Mouse (Mus musculus) G1E (cell line): ENCODE measurements around the gene Arl6ip4.

Experiments used
- CTCF ChIP-seq: IDR thresholded peaks from 2 replicates; pipeline ENCODE4 v1.5.1; 2012; ENCODE audit warnings: low read depth, low read length, inconsistent platforms, mixed read lengths
- GATA1 ChIP-seq: IDR thresholded peaks from 2 replicates; pipeline ENCODE4 v1.6.1; 2012; ENCODE audit warnings: borderline replicate concordance, low read length, inconsistent platforms, mixed read lengths
- TAL1 ChIP-seq: conservative IDR thresholded peaks from 2 replicates; pipeline ENCODE4 v1.6.1; 2012; ENCODE audit warnings: low read depth, low read length, inconsistent platforms, mixed read lengths

GRCm38 (mm10) chr5:124078794-124079416, 37.0 kb upstream of the Arl6ip4 start:
- TF ChIP-seq CTCF, result no peak
- TF ChIP-seq TAL1, result no peak
- no peak for TF ChIP-seq GATA1
